8 mouse cellular contexts compared by ENCODE assay signal in the genomic region with DNA sequence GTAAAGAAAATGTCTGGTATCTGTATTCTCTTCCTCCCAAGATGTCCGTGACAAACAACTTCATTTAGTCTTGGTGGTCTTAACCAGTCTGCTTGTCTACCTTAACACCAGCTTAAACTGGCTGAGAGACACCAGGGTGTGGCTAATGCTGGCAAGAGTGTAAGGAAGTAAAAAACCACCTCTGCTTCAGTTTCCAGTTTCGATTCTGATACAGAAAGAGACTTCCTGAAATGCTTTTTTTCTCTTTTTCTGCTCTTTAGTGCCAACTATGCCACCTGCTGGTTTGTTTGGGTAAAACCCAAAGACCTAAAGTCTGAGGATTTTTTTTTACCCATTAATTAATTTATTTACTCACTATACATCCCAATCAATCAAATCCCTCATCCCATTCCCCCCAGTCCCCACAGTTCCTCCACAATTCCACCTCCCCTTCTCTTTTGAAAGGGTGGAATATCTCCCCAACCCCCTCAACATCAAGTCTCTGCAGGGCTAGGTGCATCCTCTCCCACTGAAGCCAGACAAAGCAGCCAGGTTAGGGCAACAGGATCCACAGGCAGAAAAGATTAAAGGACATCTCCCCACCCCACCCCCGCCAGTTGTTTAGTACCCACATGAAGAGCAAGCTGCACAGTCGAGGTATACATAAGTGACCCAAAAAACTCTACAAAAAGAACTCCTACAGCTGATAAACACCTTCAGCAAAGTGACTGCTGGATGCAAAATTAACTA. TPM values are rescaled to one million over a fixed set of nuclear protein-coding genes. Genes with fewer than 3 reads are reported as not detected.
A peak's percentile ranks its signal among the peaks of the same experiment; 100 is the strongest.
DNase-seq lines count a peak whose midpoint lies in the region; ATAC-seq and TF ChIP-seq lines count a peak whose summit lies in the region.
"Not testable (repeated sequence)": the region's sequence is repeated elsewhere in the genome, so short reads cannot be mapped to it uniquely, and the experiment has no call there.

TSS of gene Samd9l (minus strand) at position 233 of the 729 bp plus-strand sequence.

- DNase-seq in CD4-positive, CD25-positive, alpha-beta regulatory T cell, adult 2 months (ENCODE audit: low read depth, low spot score): peak; percentile 83
- peak; percentile 42 for DNase-seq in forebrain, embryonic 14.5 days (ENCODE audit: low spot score)
- DNase-seq in heart, postnatal 14 days: peak; percentile 66 to 83
- peak; percentile 81 to 97 for DNase-seq in kidney, postnatal 25 days
- not testable (repeated sequence) for DNase-seq in liver, embryonic 11.5 days (ENCODE audit: low spot score)
- DNase-seq in splenic B cell, adult 2 months (ENCODE audit: low read depth, low spot score): peak; percentile 87

- H3K27ac ChIP-seq in bone marrow, adult 2 months (ENCODE audit: control insufficient read depth, insufficient read depth, low read depth, low read length, poor library complexity); forebrain, embryonic 14.5 days (ENCODE audit: low read depth, low read length); liver, embryonic 11.5 days (ENCODE audit: low read depth, low read length): not testable (repeated sequence)

- ATAC-seq in forebrain, embryonic 14.5 days: not testable (repeated sequence)
- peak; percentile 79 for ATAC-seq in liver, embryonic 11.5 days (replicated peaks; ENCODE audit: low FRiP score)

- H3K36me3 ChIP-seq in forebrain, embryonic 14.5 days (ENCODE audit: control insufficient read depth, insufficient read depth, low read length); liver, embryonic 11.5 days (ENCODE audit: control insufficient read depth, insufficient read depth, low read length); myocyte (ENCODE audit: control insufficient read depth, insufficient read depth); splenic B cell, adult 2 months (ENCODE audit: control insufficient read depth, insufficient read depth, low read length, poor library complexity, severe bottlenecking): not testable (repeated sequence)

- not testable (repeated sequence) for H3K27me3 ChIP-seq in forebrain, embryonic 14.5 days (replicated peaks; ENCODE audit: control insufficient read depth, insufficient read depth, low read length); liver, embryonic 11.5 days (replicated peaks; ENCODE audit: control insufficient read depth, insufficient read depth, low read length); myocyte (ENCODE audit: control insufficient read depth, insufficient read depth, insufficient read length); splenic B cell, adult 2 months (ENCODE audit: control insufficient read depth, insufficient read depth, low read length, poor library complexity, severe bottlenecking)

- not testable (repeated sequence) for TF ChIP-seq POLR2A in bone marrow, adult 2 months (IDR thresholded peaks at IDR 0.05; ENCODE audit: borderline replicate concordance, control insufficient read depth, low read depth, low read length); myocyte (IDR thresholded peaks at IDR 0.05; ENCODE audit: insufficient read length, low read depth)

- not testable (repeated sequence) for H3K4me1 ChIP-seq in bone marrow, adult 2 months (ENCODE audit: control insufficient read depth, insufficient read depth, low read length); forebrain, embryonic 14.5 days (ENCODE audit: control insufficient read depth, insufficient read depth, low read length); liver, embryonic 11.5 days (replicated peaks; ENCODE audit: control insufficient read depth, insufficient read depth, low read length)

- not testable (repeated sequence) for TF ChIP-seq CTCF in bone marrow, adult 2 months (IDR thresholded peaks at IDR 0.05; ENCODE audit: control insufficient read depth, insufficient read depth, low read length)

- WGBS in bone marrow, adult 2 months: 17% methylated on average over 4 of the region's 4 CpGs
- WGBS in forebrain, embryonic 14.5 days: 46% methylated on average over 4 of the region's 4 CpGs
- WGBS in liver, embryonic 11.5 days: 33% methylated on average over 4 of the region's 4 CpGs

- intact Hi-C loops in heart, postnatal 14 days (cut with DNase I): loop anchor here (5.0 kb wide), 1 partner anchor 57 kb away; no protein-coding TSS in a partner anchor

- H3K9me3 ChIP-seq in forebrain, embryonic 14.5 days (replicated peaks; ENCODE audit: control insufficient read depth, low read length); liver, embryonic 11.5 days (ENCODE audit: control insufficient read depth, low read length): not testable (repeated sequence)

- not testable (repeated sequence) for H3K4me2 ChIP-seq in forebrain, embryonic 14.5 days (ENCODE audit: low read length)
- peak within 1 kb of the TSS; percentile 37; the same call in 1 of the 2 replicates for H3K4me2 ChIP-seq in liver, embryonic 11.5 days
- peak within 1 kb of the TSS; percentile 71 for H3K4me2 ChIP-seq in myocyte (ENCODE audit: low read depth)

- peak within 1 kb of the TSS; percentile 61 for H3K4me3 ChIP-seq in bone marrow, adult 2 months (replicated peaks; ENCODE audit: control insufficient read depth, low read depth, low read length)
- not testable (repeated sequence) for H3K4me3 ChIP-seq in forebrain, embryonic 14.5 days (ENCODE audit: low read depth, low read length); liver, embryonic 11.5 days (ENCODE audit: low read depth, low read length)
- H3K4me3 ChIP-seq in myocyte: peak within 1 kb of the TSS; percentile 9

- H3K9ac ChIP-seq in forebrain, embryonic 14.5 days (ENCODE audit: low read length); liver, embryonic 11.5 days (ENCODE audit: low read depth, low read length): not testable (repeated sequence)

- not testable (repeated sequence) for H3K79me2 ChIP-seq in myocyte (ENCODE audit: control insufficient read depth, insufficient read depth)

- H3ac ChIP-seq in myocyte (ENCODE audit: control insufficient read depth, insufficient read length): not testable (repeated sequence)

RNA-seq across cellular contexts. Expression of gene Samd9l, which starts in this region (rescaled TPM):
- 15.0 and 30.2 TPM in 2 replicates for polyA plus RNA-seq in bone marrow, adult 2 months (2011; ENCODE audit: insufficient read depth, insufficient read length, low replicate concordance, missing spikeins)
- polyA plus RNA-seq in forebrain, embryonic 14.5 days (2014; fragmentation: Nextera tagmentation; extraction: Ambion mirVana): 0.85 and 1.3 TPM in 2 replicates
- 10 to 100 TPM; 10.1 to 11.5 TPM for total RNA-seq in heart, postnatal 14 days (2021)
- 2.0 TPM in 2 replicates for polyA plus RNA-seq in liver, embryonic 11.5 days (2014; fragmentation: Nextera tagmentation; extraction: Ambion mirVana)
- 0.37 TPM for polyA plus RNA-seq in myocyte (2012; fragmentation: generic; extraction: Trizol)
